Mouse (Mus musculus): Measurements from ENCODE around the gene Tmem267. TPM values are rescaled to one million over a fixed set of nuclear protein-coding genes. Genes with fewer than 3 reads are reported as not detected.
"Not testable (repeated sequence)": the region's sequence is repeated elsewhere in the genome, so short reads cannot be mapped to it uniquely, and the experiment has no call there.

The Tmem267 gene
- polyA plus RNA-seq, 1 experiment from 2014 or later: 7.0 TPM

DNA sequence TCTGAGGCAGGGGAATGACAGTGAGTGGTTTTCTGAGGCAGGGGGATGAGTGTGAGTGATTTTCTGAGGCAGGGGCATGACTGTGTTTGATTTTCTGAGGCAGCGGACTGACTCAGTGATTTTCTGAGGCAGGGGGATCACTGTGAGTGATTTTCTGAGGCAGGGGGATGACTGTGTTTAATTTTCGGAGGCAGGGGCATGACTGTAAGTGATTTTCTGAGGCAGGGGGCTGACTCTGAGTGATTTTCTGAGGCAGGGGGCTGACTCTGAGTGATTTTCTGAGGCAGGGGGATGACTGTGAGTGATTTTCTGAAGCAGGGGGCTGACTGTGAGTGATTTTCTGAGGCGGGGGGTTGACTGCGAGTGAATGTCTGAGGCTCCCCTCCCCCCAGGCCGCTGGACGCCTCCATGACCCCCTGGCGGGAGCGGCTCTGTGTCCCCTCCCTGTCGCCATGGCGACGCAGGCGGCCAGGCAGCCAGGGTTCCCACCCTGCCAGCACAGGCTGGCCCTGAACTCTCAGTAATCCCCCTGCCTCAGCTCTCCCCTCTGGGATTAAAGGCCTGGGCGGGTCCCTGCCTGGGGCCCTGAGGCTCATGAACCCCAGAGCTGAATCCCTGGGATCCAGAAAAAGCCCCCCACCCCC, 115.0 kb downstream of the Tmem267 start:
- not testable (repeated sequence) for H3K9ac ChIP-seq; H3K27me3 ChIP-seq (ENCODE audit: control insufficient read depth, insufficient read depth, low read length); DNase-seq (ENCODE audit: low spot score); H3K4me3 ChIP-seq (replicated peaks; ENCODE audit: low read length); ATAC-seq (ENCODE audit: low FRiP score); H3K4me2 ChIP-seq (replicated peaks); H3K27ac ChIP-seq; H3K4me1 ChIP-seq (replicated peaks; ENCODE audit: control insufficient read depth, insufficient read depth, low read length); H3K36me3 ChIP-seq (replicated peaks; ENCODE audit: control insufficient read depth, insufficient read depth)
- peaks cover 13% of the 10 kb centered on the region for H3K9me3 ChIP-seq (ENCODE audit: control insufficient read depth, low read length)
- WGBS: 45% methylated on average over 12 of the region's 13 CpGs

DNA sequence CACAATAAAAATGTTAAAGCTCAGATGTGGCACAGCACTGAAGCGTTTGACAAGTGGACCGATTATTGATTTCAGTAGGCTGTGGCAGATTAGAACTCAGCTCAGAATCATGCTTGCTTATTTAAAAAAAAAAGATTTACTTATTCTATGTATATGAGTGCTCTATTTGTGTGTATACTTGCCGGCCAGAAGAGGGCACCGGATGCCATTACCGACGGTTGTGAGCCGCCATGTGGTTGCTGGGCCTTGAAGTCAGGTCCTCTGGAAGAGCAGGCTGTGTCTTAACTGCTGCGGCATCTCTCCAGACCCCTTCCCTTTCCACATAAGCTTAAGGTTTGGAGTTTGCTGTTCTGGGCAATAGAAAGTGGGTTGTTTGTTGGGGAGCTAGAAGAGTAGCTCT, 116.1 kb downstream of the Tmem267 start:
- H3K27me3 ChIP-seq (ENCODE audit: control insufficient read depth, insufficient read depth, low read length); H3K9ac ChIP-seq; DNase-seq (ENCODE audit: low spot score); H3K36me3 ChIP-seq (replicated peaks; ENCODE audit: control insufficient read depth, insufficient read depth); H3K4me3 ChIP-seq (replicated peaks; ENCODE audit: low read length); H3K4me1 ChIP-seq (replicated peaks; ENCODE audit: control insufficient read depth, insufficient read depth, low read length); H3K27ac ChIP-seq; H3K9me3 ChIP-seq (ENCODE audit: control insufficient read depth, low read length); H3K4me2 ChIP-seq (replicated peaks): not testable (repeated sequence)
- 94% methylated on average over 6 of the region's 8 CpGs for whole genome bisulfite sequencing
- ATAC-seq (ENCODE audit: low FRiP score): 0 out of 2 replicates have a peak, but pooled peaks have one; percentile 21

- not testable (repeated sequence) for H3K4me2 ChIP-seq (replicated peaks); DNase-seq (ENCODE audit: low spot score); H3K4me1 ChIP-seq (replicated peaks; ENCODE audit: control insufficient read depth, insufficient read depth, low read length); H3K27ac ChIP-seq; H3K27me3 ChIP-seq (ENCODE audit: control insufficient read depth, insufficient read depth, low read length); H3K9me3 ChIP-seq (ENCODE audit: control insufficient read depth, low read length); H3K9ac ChIP-seq; H3K4me3 ChIP-seq (replicated peaks; ENCODE audit: low read length); H3K36me3 ChIP-seq (replicated peaks; ENCODE audit: control insufficient read depth, insufficient read depth)
- peak; percentile 11; the same call in 1 of the 2 replicates for ATAC-seq (ENCODE audit: low FRiP score)
- WGBS: 95% methylated on average over 7 of the region's 9 CpGs
These were observed 116.5 kb downstream of the Tmem267 start for GRCm38 (mm10) chr13:119604322-119604721.

DNA sequence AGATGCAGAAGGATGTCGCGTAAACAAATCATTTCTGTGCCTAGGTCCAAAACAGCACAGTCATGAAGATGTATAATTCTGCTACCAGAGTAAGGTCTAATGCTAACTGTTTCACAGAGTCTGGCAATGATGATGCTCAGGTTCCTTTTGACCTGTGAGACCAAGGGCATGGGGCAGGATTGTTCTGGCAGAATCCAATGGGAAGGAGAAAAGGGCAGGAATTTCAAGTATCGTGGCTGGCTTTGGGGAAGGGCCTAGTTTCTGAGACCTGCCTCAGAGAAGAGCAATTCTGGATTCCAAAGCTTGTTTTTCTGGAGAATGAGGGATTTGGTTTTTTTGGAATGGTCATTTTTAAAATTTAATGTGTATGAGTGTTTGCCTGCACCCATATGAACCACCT, 131.0 kb downstream of the Tmem267 start:
- no peaks in the 10 kb centered on the region for H3K27me3 ChIP-seq (ENCODE audit: control insufficient read depth, insufficient read depth, low read length)
- no peaks in the 10 kb centered on the region for H3K36me3 ChIP-seq (replicated peaks; ENCODE audit: control insufficient read depth, insufficient read depth)
- H3K27ac ChIP-seq: no peak overlapping the region
- H3K4me1 ChIP-seq (replicated peaks; ENCODE audit: control insufficient read depth, insufficient read depth, low read length): no peaks in the 10 kb centered on the region
- H3K9me3 ChIP-seq (ENCODE audit: control insufficient read depth, low read length): no peaks in the 10 kb centered on the region
- no peak for DNase-seq (ENCODE audit: low spot score)
- no peak for ATAC-seq (ENCODE audit: low FRiP score)
- H3K4me2 ChIP-seq (replicated peaks): no peak overlapping the region
- 91% methylated on average over 3 of the region's 3 CpGs for WGBS
- H3K4me3 ChIP-seq (replicated peaks; ENCODE audit: low read length): no peak overlapping the region
- no peak overlapping the region for H3K9ac ChIP-seq

DNA sequence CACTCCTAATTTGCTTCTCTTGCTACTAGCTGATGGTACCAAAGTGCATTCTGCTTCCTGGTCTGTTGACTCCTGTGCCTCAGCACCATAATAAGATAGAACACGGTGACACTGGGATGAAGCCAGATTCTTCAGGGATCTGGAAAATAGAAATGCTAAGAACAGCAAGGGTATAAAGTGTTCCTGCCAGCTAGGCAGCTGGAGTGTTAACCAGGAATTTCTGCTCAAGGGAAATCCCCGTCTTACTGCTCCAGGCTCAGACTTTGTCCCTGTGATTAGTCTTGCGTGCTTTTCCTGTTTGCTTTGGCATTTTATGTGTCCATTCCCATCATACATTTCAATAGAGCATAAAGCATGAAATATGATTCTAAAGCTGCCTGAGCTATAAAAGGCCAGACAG, 131.9 kb downstream of the Tmem267 start:
- WGBS: 87% methylated on average over 3 of the region's 3 CpGs
- H3K9me3 ChIP-seq (ENCODE audit: control insufficient read depth, low read length): no peaks in the 10 kb centered on the region

DNA sequence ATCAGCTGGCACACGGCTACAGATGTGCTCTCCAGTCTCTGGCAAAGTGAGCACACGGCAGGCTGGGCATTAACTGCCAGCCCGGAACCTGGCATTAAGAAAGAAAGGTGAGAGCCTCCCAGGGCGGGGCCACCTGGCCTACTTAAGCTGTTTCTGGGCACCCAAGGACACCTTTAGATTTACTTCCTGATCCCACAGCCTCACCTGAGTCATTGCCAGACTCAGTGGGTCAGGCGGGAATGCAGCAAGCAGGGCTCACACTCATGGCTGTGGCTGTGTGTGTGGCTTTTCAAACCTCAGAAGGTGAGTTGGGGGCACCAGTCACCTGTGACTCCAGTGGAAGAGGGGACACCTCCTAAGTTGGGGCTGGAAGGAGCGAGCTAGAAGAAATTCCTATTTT, 135.8 kb downstream of the Tmem267 start, which contains the start of gene Ccl28:
Ccl28 (plus strand) TSS at position 186 of the 400 bp plus-strand sequence.
- no peaks in the 10 kb centered on the region for H3K9me3 ChIP-seq (ENCODE audit: control insufficient read depth, low read length)
- H3K4me3 ChIP-seq (replicated peaks; ENCODE audit: low read length): no peak within 1 kb of the TSS
- H3K27me3 ChIP-seq (ENCODE audit: control insufficient read depth, insufficient read depth, low read length): no peaks in the 10 kb centered on the region
- DNase-seq (ENCODE audit: low spot score) (no peak), ATAC-seq (ENCODE audit: low FRiP score) (no peak)
- H3K4me1 ChIP-seq (replicated peaks; ENCODE audit: control insufficient read depth, insufficient read depth, low read length): no peaks in the 10 kb centered on the region
- no peak within 1 kb of the TSS for H3K9ac ChIP-seq
- 86% methylated on average over 6 of the region's 6 CpGs for WGBS
- no peak within 1 kb of the TSS for H3K4me2 ChIP-seq (replicated peaks)
- H3K27ac ChIP-seq: no peak within 1 kb of the TSS
- no peaks in the 10 kb centered on the region for H3K36me3 ChIP-seq (replicated peaks; ENCODE audit: control insufficient read depth, insufficient read depth)

More for the DNA sequence above, 131.9 kb downstream of the Tmem267 start:
- Histone ChIP-seq H3K27me3 (ENCODE audit: control insufficient read depth, insufficient read depth, low read length) (no peaks in the 10 kb centered on the region), H3K4me3 (replicated peaks; ENCODE audit: low read length) (no peak overlapping the region), H3K27ac (no peak overlapping the region), H3K36me3 (replicated peaks; ENCODE audit: control insufficient read depth, insufficient read depth) (no peaks in the 10 kb centered on the region), H3K9ac (no peak overlapping the region), H3K4me2 (replicated peaks) (no peak overlapping the region), H3K4me1 (replicated peaks; ENCODE audit: control insufficient read depth, insufficient read depth, low read length) (no peaks in the 10 kb centered on the region)
- DNase-seq (ENCODE audit: low spot score) (no peak), ATAC-seq (ENCODE audit: low FRiP score) (no peak)

DNA sequence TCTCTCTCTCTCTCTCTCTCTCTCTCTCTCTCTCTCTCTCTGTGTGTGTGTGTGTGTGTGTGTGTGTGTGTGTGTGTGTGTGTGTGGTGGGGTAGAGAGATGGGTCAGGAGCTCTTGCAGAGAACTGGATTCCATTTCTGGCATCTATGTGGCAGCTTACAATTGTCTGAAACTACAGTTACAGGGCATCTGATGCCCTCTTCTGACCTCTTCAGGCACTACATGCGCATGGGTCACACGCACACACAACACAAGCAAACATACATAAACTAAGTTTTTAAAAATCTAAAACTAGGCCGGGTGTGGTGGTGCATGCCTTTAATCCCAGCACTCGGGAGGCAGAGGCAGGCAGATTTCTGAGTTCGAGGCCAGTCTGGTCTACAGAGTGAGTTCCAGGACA, 138.1 kb downstream of the Tmem267 start:
- not testable (repeated sequence) for H3K36me3 ChIP-seq (replicated peaks; ENCODE audit: control insufficient read depth, insufficient read depth); DNase-seq (ENCODE audit: low spot score)

GRCm38 (mm10) chr13:119631482-119632155, 143.8 kb downstream of the Tmem267 start:
- H3K4me2 ChIP-seq (replicated peaks): peak overlapping the region; percentile 56
- H3K27me3 ChIP-seq (ENCODE audit: control insufficient read depth, insufficient read depth, low read length): no peaks in the 10 kb centered on the region
- H3K4me3 ChIP-seq (replicated peaks; ENCODE audit: low read length): peak overlapping the region; percentile 48
- peak overlapping the region; percentile 58 for H3K9ac ChIP-seq
- ATAC-seq (ENCODE audit: low FRiP score): peak; percentile 97
- H3K4me1 ChIP-seq (replicated peaks; ENCODE audit: control insufficient read depth, insufficient read depth, low read length): no peaks in the 10 kb centered on the region
- no peaks in the 10 kb centered on the region for H3K36me3 ChIP-seq (replicated peaks; ENCODE audit: control insufficient read depth, insufficient read depth)
- peak; percentile 93 for DNase-seq (ENCODE audit: low spot score)
- 0 out of 2 replicates have a peak overlapping the region, but pooled peaks have one; percentile 26 for H3K27ac ChIP-seq
- WGBS: 5% methylated on average over 29 of the region's 33 CpGs
- no peaks in the 10 kb centered on the region for H3K9me3 ChIP-seq (ENCODE audit: control insufficient read depth, low read length)

More for the DNA sequence above, 138.1 kb downstream of the Tmem267 start:
- H3K4me1 ChIP-seq (replicated peaks; ENCODE audit: control insufficient read depth, insufficient read depth, low read length); H3K27ac ChIP-seq; H3K4me3 ChIP-seq (replicated peaks; ENCODE audit: low read length); H3K9ac ChIP-seq; H3K4me2 ChIP-seq (replicated peaks); H3K27me3 ChIP-seq (ENCODE audit: control insufficient read depth, insufficient read depth, low read length); ATAC-seq (ENCODE audit: low FRiP score); H3K9me3 ChIP-seq (ENCODE audit: control insufficient read depth, low read length): not testable (repeated sequence)
- 84% methylated on average over 5 of the region's 5 CpGs for WGBS

- Histone ChIP-seq H3K27ac (no peak overlapping the region), H3K36me3 (replicated peaks; ENCODE audit: control insufficient read depth, insufficient read depth) (no peaks in the 10 kb centered on the region), H3K4me3 (replicated peaks; ENCODE audit: low read length) (peak overlapping the region; percentile 48), H3K27me3 (ENCODE audit: control insufficient read depth, insufficient read depth, low read length) (no peaks in the 10 kb centered on the region), H3K4me1 (replicated peaks; ENCODE audit: control insufficient read depth, insufficient read depth, low read length) (no peaks in the 10 kb centered on the region), H3K9me3 (ENCODE audit: control insufficient read depth, low read length) (no peaks in the 10 kb centered on the region), H3K9ac (no peak overlapping the region), H3K4me2 (replicated peaks) (peak overlapping the region; percentile 56)
- ATAC-seq (ENCODE audit: low FRiP score) (0 out of 2 replicates have a peak, but pooled peaks have one; percentile 41), DNase-seq (ENCODE audit: low spot score) (no peak)
- WGBS: 83% methylated on average over 4 of the region's 4 CpGs
These were observed 144.3 kb downstream of the Tmem267 start for GRCm38 (mm10) chr13:119632156-119632548.
